Mouse (Mus musculus): ENCODE measurements around the gene Ubl5.
A peak's percentile ranks its signal among the peaks of the same experiment; 100 is the strongest.
"Not testable (repeated sequence)": the region's sequence is repeated elsewhere in the genome, so short reads cannot be mapped to it uniquely, and the experiment has no call there.

Ubl5 gene

DNA sequence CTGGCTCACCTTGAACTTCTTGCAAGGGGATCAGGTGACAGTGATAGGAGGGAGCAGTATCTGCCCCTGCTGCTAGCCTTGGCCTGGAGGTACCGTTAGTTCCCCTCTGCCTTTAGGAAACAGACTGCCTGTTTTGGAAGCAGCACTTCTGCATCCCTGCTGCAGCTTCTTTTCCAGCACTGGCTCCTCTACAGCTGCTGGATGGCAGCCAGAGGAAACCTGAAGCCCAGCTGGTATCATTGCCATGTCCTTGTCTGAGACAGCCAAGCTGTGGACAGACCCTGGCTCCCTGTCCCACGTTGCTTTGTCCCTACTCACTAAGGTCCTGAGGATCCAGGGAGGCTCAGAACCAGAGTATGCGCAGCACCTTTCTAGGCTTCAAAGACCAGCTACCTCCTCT lies 14.9 kb downstream of the Ubl5 start:
- DNase-seq (ENCODE audit: low read depth, low spot score) = no peak

DNA sequence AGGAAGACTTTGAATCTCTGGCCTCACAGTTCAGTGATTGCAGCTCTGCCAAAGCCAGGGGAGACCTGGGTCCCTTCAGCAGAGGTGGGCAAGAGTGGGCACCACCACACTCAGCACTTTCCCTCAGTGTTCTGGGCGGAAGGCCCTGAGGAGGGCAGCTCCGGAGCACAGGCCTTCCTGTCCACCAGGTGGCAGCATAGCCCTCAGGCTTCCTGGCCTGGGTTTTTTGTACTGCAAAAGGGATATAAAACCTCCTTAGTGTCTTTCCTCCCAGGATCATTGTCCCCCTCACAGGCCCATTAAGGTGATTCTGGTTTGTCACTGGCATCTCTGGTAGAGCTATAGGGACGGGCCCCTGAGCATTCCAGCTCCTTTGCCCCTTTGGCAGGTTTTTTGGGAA lies 19.6 kb downstream of the Ubl5 start:
- DNase-seq (ENCODE audit: low read depth, low spot score) = peak; percentile 62

DNA sequence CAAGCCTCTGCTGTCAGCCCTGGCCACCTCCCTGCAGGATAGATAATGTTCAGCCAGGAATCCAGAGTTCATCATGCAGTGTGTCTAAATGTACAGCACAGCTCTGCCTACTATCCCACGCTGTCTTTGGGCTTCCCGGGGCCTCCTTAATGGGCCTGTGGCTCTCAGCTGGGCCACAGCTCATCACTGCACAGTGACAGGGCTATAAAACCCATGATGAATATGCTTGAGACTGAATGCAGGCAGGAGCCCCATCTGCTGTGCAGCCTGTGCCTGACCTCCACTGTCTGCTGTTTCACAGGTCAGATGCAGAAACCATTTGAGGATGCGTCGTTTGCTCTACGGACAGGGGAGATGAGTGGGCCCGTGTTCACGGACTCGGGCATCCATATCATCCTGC lies 20.2 kb downstream of the Ubl5 start:
- DNase-seq (ENCODE audit: low read depth, low spot score) = no peak

DNA sequence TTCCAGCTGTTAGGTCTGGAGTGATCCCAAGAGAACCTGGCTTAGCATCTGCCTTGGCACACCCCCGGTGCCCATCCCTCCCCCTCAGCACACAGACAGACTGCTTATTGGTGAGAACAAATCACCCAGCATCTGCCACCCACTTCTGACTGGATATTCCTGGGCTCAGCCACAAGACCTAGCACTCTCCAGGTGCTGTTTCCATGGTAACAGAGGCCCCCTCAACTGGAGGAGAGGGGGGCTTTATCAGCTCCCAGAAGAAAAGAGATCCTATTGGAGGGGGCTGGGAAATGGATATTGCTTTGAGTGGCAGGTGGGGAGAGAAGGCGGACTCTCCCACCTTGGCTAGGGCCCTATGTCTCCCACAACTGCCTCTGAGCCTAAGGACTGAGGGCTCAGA lies 21.3 kb downstream of the Ubl5 start:
- no peak for DNase-seq (ENCODE audit: low read depth, low spot score)

DNA sequence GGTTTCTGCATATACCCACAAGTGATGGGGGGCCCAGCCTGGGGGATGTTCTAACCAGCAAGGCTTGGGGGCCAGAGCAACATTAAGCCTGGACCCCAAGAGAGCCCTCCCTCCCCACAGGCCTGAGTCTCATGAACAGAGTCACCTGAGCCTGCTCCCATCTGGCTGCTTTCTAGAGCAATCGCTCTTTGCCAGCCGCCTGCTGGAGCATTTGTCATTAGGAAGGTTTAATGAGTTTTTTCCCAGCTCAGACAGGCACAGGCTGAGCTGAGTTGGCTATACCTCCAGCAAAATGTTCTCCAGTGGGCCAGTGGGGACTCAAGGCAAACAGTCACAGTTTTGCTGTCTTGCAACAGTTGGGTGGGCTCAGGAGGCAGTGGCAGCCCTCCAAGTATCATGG lies 21.7 kb downstream of the Ubl5 start:
- DNase-seq (ENCODE audit: low read depth, low spot score) = no peak

DNA sequence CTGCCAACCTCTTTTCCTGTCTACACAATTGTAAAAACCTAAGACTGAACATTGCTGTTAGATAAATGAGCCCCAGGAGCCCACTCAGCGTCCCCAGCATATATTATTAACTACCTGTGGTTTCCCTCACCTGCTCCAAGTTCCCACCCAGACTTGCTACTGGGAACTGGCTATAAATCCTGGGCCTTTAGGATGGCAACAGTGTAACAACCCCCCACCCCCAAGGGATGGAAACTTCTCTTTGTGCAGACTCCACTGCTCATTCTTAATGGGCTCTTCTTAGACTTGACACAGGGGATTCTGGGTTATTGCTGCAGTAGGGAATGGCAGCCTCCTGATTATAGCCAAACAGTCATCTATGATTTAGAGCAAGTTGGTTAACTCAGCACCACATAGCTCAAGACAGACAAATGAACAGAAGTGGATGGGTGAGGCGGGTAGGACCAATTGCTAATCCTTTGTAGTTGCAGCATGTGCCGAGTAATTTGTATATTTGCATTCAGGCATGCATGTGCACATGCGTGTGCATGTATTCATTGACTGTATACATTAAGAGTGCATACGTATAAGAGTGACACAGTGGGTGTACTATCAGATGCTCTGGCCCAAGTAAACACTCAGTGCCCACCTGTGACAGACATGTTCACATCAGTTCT lies 22.4 kb downstream of the Ubl5 start:
- no peak for DNase-seq (ENCODE audit: low read depth, low spot score)

DNA sequence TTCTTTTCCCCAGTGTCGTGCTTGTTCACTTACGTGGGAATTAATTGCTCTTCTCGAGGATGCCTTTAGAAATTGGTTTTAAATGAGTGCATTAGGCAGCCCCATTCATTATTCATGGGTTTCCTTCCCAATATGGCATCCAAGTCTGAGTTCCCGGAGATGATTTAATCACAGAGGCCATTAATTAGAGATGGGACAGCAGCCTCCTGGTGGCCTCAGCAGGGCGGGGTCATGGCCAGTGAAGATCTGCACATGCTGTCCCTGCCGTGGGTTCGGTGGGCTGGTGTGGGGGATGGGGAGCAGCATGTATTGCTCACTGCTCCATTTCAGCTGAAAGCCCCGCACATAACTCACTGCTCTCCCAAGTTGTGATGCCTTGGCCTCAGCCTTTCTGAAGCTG lies 23.2 kb downstream of the Ubl5 start:
- no peak for DNase-seq (ENCODE audit: low read depth, low spot score)

DNA sequence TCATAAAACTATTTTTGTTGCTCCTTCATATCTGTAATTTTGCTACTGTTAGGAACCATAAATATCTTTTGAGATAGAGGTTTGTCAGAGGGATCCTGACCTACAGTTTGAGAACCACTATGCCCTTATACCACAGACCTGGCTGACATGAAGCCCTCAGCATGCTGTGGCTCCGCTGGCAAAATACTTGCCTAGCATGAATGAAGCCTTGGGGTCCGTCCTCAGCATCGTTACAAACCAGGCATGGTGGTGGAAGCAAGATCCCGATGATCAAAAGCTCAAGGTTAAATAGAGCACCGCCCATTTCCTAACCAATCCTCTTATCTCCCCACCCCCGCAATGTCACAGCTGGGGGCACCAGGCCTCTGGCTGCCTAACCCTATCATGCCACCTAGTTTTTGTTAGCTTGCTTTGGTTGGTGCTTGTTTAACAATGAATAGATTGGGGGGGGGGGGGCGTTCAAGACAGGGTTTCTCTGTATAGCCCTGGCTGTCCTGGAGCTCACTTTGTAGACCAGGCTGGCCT lies 23.9 kb downstream of the Ubl5 start:
- no peak for DNase-seq (ENCODE audit: low read depth, low spot score)

DNA sequence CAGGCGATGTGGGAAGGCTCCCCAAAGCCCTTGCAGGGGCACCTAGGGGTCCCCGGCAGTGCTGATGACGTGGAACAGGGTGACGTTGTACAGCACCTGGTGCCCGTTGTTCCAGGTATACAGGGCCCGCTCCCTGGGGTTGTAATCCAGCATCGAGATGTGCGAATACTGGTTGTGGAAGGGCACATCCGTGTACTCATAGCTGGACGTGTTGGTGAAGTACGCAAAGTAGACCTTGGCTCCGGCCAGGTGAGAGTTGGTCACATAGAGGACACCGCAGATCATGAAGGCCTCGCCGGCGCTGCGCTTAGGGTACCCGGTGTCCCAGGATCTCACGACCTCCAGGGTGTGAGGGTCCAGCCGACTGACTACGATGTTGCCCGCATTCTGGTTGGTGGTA lies 25.4 kb downstream of the Ubl5 start:
- no peak for DNase-seq (ENCODE audit: low read depth, low spot score)

DNA sequence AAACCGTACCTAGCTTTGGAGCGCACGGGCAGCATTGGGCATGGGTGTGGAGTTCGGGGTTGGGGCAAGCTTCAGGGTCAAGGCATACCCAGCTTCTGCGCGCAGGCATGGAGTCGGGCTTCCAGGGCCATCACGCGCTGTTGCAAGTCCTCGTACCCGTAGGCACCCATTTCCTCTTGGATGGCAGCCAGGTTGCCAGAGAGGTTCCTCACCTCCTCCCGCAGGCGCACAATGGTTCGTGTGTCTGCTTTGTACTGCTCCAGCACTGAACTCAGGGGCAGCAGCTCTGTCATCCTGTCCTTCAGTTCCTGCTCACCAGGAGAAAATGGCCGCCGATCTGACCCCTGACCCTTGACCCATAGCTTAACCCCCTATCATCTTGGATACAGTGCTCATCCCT lies 29.4 kb downstream of the Ubl5 start:
- no peak for DNase-seq (ENCODE audit: low read depth, low spot score)

DNA sequence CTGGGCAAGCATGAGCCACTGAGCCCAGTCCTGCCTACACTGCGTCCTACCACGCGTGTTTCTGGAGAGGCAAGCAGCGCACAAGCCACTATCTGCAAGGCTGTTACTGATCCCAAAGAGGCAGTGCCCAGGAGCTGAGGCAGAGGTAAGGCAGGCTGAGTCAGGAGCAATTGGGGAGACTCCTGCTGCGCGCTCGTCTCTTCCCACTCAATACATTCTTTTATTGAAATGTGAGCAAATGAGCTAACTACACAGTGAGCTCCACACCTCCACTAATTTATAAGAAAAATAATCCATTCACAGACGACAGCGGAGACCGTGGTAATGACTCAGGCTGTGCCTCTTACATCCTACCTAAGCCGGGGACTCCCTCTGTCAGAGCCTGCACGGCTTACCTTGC lies 35.2 kb downstream of the Ubl5 start:
- no peak for DNase-seq (ENCODE audit: low read depth, low spot score)

DNA sequence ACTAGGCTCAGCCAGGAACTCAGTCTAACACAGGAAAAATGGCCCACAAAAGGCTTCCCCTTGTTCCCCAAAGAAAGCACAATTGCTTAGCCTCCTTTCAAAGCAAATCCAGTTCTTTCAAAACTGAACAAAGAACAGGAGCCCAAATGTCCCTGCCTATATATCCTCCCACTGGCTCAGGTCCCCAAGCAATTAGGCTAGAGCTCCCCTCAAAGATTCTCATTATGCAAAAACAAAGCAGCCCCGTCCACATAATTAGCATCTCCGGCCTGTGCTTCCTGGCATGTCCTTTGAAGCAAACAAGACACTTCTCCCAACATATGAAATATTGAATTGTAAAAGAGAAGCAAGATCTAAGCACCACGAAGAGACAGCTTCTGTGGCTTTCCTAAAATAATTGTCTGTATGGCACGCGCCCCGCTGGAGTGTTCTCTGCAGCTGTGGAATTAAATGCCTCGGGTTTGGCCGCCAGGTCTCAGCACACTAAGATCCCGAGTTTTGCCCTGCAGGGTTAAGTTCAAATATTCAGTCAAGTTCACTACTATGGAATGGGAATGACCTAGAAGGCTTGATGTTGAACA lies 37.8 kb downstream of the Ubl5 start:
- DNase-seq (ENCODE audit: low read depth, low spot score) = no peak

DNA sequence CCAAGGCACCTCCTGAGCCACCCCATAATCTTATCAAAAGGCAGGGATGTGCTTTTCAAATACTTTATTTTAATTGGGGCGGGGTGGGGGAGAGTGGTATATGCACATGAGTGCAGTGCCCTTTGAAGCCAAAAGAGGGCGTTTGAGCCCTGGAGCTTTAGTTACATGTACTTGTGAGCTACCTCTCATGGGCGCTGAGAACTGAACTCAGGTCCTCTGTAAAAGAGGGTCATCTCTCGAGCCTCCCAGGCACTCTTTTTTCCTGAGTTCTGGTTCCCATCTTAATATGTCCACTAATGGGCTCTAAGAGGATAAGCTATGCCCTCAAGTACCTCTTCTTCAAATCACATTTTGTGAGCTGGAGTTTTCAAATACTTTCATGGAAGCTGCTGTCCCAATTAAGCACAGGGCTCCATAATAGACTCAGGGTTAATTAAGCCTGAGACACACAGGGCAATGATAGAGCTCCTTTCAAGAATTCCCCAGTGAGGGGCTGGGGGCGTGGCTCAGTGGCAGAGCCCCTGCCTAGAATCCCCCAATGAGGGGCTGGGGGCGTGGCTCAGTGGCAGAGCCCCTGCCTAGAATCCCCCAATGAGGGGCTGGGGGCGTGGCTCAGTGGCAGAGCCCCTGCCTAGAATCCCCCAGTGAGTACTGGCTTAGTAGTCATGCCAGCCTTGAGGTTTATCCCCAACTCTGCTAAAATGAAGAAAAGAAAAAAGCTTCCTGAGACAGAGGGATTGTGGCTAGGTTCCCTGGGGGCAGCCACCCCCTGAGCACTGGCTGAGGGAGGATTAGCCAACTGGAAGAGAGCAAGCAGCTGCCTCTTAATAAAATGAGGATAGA lies 39.1 kb downstream of the Ubl5 start:
- no peak for DNase-seq (ENCODE audit: low read depth, low spot score)

DNA sequence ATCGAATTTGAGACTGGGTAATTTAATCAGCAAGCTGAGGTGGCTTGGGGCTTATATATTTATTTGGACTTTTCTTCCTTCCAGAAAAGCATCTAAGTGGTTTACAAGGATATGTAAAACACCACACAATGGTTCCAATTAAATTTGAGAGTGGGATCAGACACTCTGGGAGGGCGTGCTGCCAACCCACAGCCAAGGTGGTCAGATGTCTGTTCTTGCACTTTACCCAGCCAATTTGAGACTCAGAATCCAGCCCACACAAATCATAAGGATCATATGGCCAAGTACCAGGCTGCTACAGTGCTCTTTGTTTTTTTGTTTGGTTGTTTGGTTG lies 39.7 kb downstream of the Ubl5 start:
- no peak for DNase-seq (ENCODE audit: low read depth, low spot score)

DNA sequence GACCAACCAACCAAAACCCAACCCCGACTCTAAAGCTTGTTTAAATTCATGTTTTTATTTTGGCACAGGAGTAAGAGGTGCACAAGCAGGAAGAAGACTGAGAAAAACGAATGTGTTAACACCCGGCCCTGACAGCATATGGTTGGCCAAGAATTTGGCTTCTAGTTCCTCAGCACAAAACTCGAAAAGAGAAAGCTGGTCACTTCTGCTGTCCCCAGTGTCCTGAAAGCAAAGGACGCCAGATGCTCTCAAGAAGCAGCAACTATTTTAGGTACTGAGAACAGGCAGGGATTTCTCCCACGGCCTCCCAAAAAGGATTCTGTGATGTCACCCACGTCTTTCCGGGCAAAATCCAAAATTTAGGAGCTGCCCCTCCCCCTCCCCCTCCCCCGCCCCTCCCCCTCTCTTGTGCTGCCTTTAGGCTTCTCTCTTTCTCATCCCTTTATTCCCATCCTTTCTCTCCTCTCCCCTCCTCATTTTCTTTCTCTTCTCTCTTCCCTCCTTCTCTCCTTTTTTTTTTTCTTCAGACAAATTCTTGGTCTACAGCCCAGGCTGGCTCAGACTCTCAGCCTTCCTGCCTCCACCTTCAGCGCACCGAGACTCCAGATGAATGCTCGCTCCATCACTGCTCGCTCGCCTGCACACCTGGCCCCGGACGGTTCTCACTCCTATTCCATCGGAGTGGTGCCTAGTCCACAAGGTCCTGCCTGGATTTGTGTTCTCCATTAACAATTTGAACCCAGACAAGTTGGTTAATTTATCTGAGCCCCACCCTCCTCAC lies 42.6 kb downstream of the Ubl5 start:
- no peak for DNase-seq (ENCODE audit: low read depth, low spot score)

DNA sequence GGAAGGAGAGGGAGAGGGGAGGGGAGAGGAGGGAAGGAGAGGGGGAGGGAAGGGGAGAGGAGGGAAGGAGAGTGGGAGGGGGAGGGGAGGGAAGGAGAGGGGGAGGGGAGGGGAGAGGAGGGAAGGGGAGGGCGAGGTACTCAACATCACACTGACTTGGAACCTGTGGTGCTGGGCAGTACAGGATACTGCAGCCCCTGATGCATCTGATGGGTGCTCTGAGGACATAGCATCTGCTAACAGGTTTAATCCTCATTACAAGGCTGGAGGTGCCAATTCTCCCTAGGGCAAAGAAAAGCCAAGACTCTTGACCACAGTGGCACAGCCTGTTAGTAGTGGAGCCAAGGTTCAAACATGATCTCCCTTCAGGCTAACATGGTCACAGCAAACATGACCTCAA lies 46.7 kb downstream of the Ubl5 start:
- no peak for DNase-seq (ENCODE audit: low read depth, low spot score)

DNA sequence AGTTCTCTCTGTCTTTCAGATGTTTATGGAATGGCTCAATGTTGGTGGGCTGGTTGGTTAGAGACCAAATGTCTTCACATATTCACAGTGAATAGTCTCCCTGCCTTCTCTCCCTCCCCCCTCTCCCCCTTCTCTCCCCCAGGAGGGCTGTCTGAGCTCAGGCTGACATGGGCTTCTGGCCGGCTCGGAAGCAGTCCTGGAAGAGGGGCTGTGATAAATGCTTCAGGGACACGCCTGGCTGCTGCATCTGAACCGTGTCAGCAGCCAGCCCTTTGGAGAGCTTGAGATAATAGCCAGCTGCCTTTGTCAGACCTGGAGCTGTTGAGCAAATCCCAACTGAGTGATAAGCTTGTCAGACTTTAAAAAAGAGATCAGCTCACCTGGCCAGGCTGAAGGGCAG lies 47.2 kb downstream of the Ubl5 start:
- DNase-seq (ENCODE audit: low read depth, low spot score) = no peak

DNA sequence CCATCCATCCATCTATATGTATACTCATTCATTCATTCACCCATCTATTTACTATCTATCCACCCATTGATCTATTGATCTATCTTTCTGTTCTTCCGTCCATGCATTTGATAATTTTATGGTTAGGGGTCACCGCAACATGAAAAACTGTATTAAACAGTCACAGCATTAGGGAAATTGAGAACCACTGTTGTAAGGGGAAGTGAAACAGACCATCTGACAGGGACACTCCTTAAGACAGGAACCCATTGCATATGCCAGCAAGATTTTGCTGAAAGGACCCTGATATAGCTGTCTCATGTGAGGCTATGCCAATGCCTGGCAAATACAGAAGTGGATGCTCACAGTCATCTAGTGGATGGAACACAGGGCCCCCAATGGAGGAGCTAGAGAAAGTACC lies 47.8 kb downstream of the Ubl5 start:
- not testable (repeated sequence) for DNase-seq (ENCODE audit: low read depth, low spot score)

DNA sequence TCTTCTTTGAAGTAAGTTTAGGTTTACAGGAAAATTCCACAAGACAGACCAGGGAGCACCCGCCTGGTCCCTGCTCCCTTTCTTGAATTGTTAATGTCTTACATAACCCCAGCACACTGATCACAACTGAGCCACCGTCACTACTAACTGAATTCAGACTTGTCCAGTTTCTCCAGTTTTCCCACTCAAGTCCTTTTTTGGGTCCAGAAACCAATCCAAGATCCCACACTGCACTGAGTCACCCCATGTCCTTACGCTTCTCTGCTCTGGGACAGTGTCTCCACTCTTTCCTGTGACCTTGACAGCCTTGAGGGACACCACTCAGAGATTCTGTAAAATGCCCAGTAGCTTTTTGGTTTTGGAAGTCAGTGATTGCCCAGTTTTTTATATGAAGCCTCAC lies 50.2 kb downstream of the Ubl5 start:
- no peak for DNase-seq (ENCODE audit: low read depth, low spot score)

DNA sequence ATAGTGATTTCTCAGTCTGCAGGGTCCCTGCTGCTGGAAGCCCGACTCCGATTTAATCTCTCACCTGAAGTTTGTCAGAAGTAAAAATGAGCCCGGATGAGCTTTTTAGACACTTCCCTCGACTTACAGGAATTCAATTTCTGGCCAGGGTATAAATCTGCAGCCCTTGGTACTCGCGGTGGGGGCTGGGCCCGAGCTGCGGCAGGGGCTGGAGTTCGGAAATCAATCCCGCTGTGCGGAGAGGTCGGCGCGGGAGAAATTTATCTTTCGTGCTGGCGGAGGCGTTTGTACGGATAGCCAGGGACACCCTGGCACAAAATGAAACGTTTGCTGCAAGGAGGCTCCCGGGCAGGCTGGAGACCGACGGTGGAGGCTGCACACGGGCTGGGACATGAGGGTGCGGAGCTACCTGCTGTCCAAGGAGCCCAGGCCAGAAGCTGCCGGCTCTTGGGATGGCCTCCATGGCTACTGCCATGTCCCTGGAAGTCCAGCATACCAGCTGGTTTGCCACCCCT lies 52.1 kb downstream of the Ubl5 start:
- DNase-seq (ENCODE audit: low read depth, low spot score) = no peak

DNA sequence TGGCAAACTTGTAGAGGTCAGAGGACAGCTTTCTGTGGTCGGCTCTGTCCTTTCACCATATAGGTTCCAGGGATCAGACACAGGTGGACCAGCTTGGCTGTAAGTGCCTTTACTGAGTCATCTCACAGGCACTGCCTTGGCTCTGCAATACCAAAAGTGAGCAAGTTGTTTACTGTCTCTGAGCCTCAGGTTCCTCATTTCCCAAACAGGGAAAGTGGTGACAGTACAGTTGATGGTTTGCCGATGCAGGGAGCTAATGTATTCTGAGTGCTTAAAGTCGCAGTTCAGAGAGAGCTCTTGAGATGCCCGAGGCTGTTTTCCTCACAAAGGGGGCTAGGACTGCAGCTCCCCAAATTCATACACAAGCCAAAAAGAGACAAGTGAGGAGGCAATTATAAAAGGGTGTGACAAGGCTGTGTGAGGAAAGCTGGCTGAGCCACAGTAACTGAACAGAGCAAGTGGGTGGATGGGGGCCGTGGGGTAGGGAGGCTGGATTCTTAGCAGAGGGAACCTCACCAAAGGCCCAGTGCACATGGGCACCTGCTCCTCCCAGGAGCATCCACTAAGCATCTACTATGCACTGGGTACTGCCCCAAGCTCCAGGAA lies 53.5 kb downstream of the Ubl5 start:
- DNase-seq (ENCODE audit: low read depth, low spot score) = no peak

Data from forelimb bud, embryonic 11.5 days (tissue).